Mouse (Mus musculus) MEL (cell line): Measurements from ENCODE around the gene Ctcf. TPM values are rescaled to one million over a fixed set of nuclear protein-coding genes. Genes with fewer than 3 reads are reported as not detected.
A peak's percentile ranks its signal among the peaks of the same experiment; 100 is the strongest.

Source experiments
- DNase-seq: peaks from one replicate; pipeline ENCODE4 v3.0.0; 2011; ENCODE audit warnings: low read depth, low spot score
- H3K27ac ChIP-seq: 2 replicates; pipeline ENCODE4 v1.5.1; 2012; ENCODE audit warnings: low read depth, mild to moderate bottlenecking, control low read depth, low read length, moderate library complexity; ENCODE audit not compliant: control insufficient read depth
- H3K27me3 ChIP-seq, 2 experiments: fragments of 150-350 bp in 1 of 2; sonication (generic) in 1 of 2; 2 replicates each; pipeline ENCODE4 v1.6.1; 2012; ENCODE audit warnings: low read length in 2 of 2, mild to moderate bottlenecking in 2 of 2, improper control_type of control experiment in 1 of 2, moderate library complexity in 1 of 2; ENCODE audit not compliant: insufficient read depth in 2 of 2, control insufficient read depth in 1 of 2
- H3K36me3 ChIP-seq, 2 experiments: 2 replicates each; pipeline ENCODE4 v1.6.1; 2012 to 2014; ENCODE audit warnings: low read length in 2 of 2, improper control_type of control experiment in 1 of 2, inconsistent platforms in 1 of 2, mild to moderate bottlenecking in 1 of 2; ENCODE audit not compliant: insufficient read depth in 2 of 2, control insufficient read depth in 1 of 2
- H3K4me1 ChIP-seq, 2 experiments: fragments of 150-350 bp in 1 of 2; sonication (generic) in 1 of 2; 2 replicates each; pipeline ENCODE4 v1.6.1; 2012; ENCODE audit warnings: low read length in 2 of 2, improper control_type of control experiment in 1 of 2, mild to moderate bottlenecking in 1 of 2; ENCODE audit not compliant: insufficient read depth in 2 of 2, control insufficient read depth in 1 of 2
- H3K4me3 ChIP-seq, 2 experiments: fragments of 150-350 bp in 1 of 2; sonication (generic) in 1 of 2; 2 replicates each; pipeline ENCODE4 v1.5.1; 2012; ENCODE audit warnings: low read depth in 2 of 2, low read length in 2 of 2, mild to moderate bottlenecking in 2 of 2, moderate library complexity in 2 of 2, control low read depth in 1 of 2, improper control_type of control experiment in 1 of 2; ENCODE audit not compliant: control insufficient read depth in 1 of 2, insufficient read depth in 1 of 2
- H3K79me2 ChIP-seq: 2 replicates; pipeline ENCODE4 v1.6.1; 2012; ENCODE audit warnings: mild to moderate bottlenecking, low read length, moderate library complexity; ENCODE audit not compliant: control insufficient read depth, poor library complexity, insufficient read depth
- H3K9ac ChIP-seq: 2 replicates; pipeline ENCODE4 v1.6.1; 2012; ENCODE audit warnings: low read depth, mild to moderate bottlenecking, control low read depth, low read length, moderate library complexity; ENCODE audit not compliant: control insufficient read depth, poor library complexity, severe bottlenecking
- H3K9me3 ChIP-seq: fragments of 150-350 bp; sonication (generic); replicated peaks from 2 replicates; pipeline ENCODE4 v1.6.1; 2012; ENCODE audit warnings: mild to moderate bottlenecking, low read length, improper control_type of control experiment, moderate library complexity; ENCODE audit not compliant: insufficient read depth
- CHD1 ChIP-seq: IDR thresholded peaks from 2 replicates; pipeline ENCODE4 v1.6.1; 2012; ENCODE audit warnings: low read depth, mild to moderate bottlenecking, inconsistent platforms, low read length, improper control_type of control experiment
- CHD2 ChIP-seq: IDR thresholded peaks from 2 replicates; pipeline ENCODE4 v1.6.1; 2011; ENCODE audit warnings: low read length, improper control_type of control experiment
- CTCF ChIP-seq, 3 experiments: IDR thresholded peaks in 2 of 3; conservative IDR thresholded peaks in 1 of 3; 2 replicates each; pipeline ENCODE4 v1.5.1; 2011 to 2012; ENCODE audit warnings: low read length in 3 of 3, low read depth in 2 of 3, mild to moderate bottlenecking in 2 of 3, improper control_type of control experiment in 1 of 3, inconsistent platforms in 1 of 3, mixed read lengths in 1 of 3, moderate library complexity in 1 of 3; ENCODE audit not compliant: control insufficient read depth in 1 of 3, insufficient read depth in 1 of 3, poor library complexity in 1 of 3, severe bottlenecking in 1 of 3
- E2F4 ChIP-seq: IDR thresholded peaks from 2 replicates; pipeline ENCODE4 v1.6.1; 2011; ENCODE audit warnings: low read depth, low read length, improper control_type of control experiment, borderline replicate concordance
- ELF1 ChIP-seq: IDR thresholded peaks from 2 replicates; pipeline ENCODE4 v1.6.1; 2014; ENCODE audit warnings: low read depth, mild to moderate bottlenecking, inconsistent platforms, low read length, improper control_type of control experiment, moderate library complexity
- EP300 ChIP-seq, 2 experiments: IDR thresholded peaks; 2 replicates each; pipeline ENCODE4 v1.6.1; 2011; ENCODE audit warnings: improper control_type of control experiment in 2 of 2, low read length in 2 of 2, low read depth in 1 of 2, mild to moderate bottlenecking in 1 of 2
- GABPA ChIP-seq: IDR thresholded peaks from 2 replicates; pipeline ENCODE4 v1.6.1; 2012; ENCODE audit warnings: low read depth, mild to moderate bottlenecking, inconsistent platforms, low read length, improper control_type of control experiment, moderate library complexity
- GATA1 ChIP-seq: IDR thresholded peaks from 2 replicates; pipeline ENCODE4 v1.6.1; 2011; ENCODE audit warnings: low read depth, low read length, improper control_type of control experiment
- KAT2A ChIP-seq: conservative IDR thresholded peaks from 2 replicates; pipeline ENCODE4 v1.6.1; 2012; ENCODE audit warnings: low read depth, low read length, improper control_type of control experiment, inconsistent platforms
- MAX ChIP-seq: IDR thresholded peaks from 2 replicates; pipeline ENCODE4 v1.6.1; 2011; ENCODE audit warnings: low read length, improper control_type of control experiment
- MEF2A ChIP-seq: IDR thresholded peaks from 2 replicates; pipeline ENCODE4 v1.6.1; 2014; ENCODE audit warnings: low read depth, mild to moderate bottlenecking, inconsistent platforms, low read length, improper control_type of control experiment; ENCODE audit not compliant: poor library complexity, insufficient replicate concordance, severe bottlenecking; ENCODE audit errors: extremely low read depth
- MYB ChIP-seq: IDR thresholded peaks from 2 replicates; pipeline ENCODE4 v1.6.1; 2011; ENCODE audit warnings: mild to moderate bottlenecking, low read depth, low read length, improper control_type of control experiment
- MYC ChIP-seq: IDR thresholded peaks from 2 replicates; pipeline ENCODE4 v1.6.1; 2011; ENCODE audit warnings: low read depth, mild to moderate bottlenecking, low read length, improper control_type of control experiment, moderate library complexity
- POLR2A ChIP-seq, 2 experiments: IDR thresholded peaks; 2 replicates each; pipeline ENCODE4 v1.6.1; 2011 to 2012; ENCODE audit warnings: low read length in 2 of 2, mild to moderate bottlenecking in 2 of 2, control low read depth in 1 of 2, improper control_type of control experiment in 1 of 2, low read depth in 1 of 2, moderate library complexity in 1 of 2; ENCODE audit not compliant: control insufficient read depth in 1 of 2, insufficient read depth in 1 of 2, poor library complexity in 1 of 2
- POLR2AphosphoS2 ChIP-seq: IDR thresholded peaks from 2 replicates; pipeline ENCODE4 v1.6.1; 2011; ENCODE audit warnings: low read length, improper control_type of control experiment
- POLR2AphosphoS5 ChIP-seq: IDR thresholded peaks from 2 replicates; pipeline ENCODE4 v1.6.1; 2012; ENCODE audit warnings: low read depth, borderline replicate concordance, mild to moderate bottlenecking, inconsistent platforms, low read length, moderate library complexity, mixed read lengths
- RAD21 ChIP-seq: IDR thresholded peaks from 2 replicates; pipeline ENCODE4 v1.6.1; 2011; ENCODE audit warnings: mild to moderate bottlenecking, low read depth, low read length, improper control_type of control experiment
- RCOR1 ChIP-seq: IDR thresholded peaks from 2 replicates; pipeline ENCODE4 v1.6.1; 2012; ENCODE audit warnings: low read depth, mild to moderate bottlenecking, inconsistent platforms, low read length, improper control_type of control experiment
- SIN3A ChIP-seq: IDR thresholded peaks from 2 replicates; pipeline ENCODE4 v1.6.1; 2012; ENCODE audit warnings: low read length, improper control_type of control experiment, inconsistent platforms
- SMC3 ChIP-seq: IDR thresholded peaks from 2 replicates; pipeline ENCODE4 v1.6.1; 2011; ENCODE audit warnings: low read depth, low read length, improper control_type of control experiment
- TAL1 ChIP-seq: IDR thresholded peaks from 2 replicates; pipeline ENCODE4 v1.6.1; 2012; ENCODE audit warnings: mild to moderate bottlenecking, inconsistent platforms, low read length, moderate library complexity, mixed read lengths
- TBP ChIP-seq: IDR thresholded peaks from 2 replicates; pipeline ENCODE4 v1.8.0; 2011; ENCODE audit warnings: low read depth, low read length, improper control_type of control experiment
- TCF12 ChIP-seq: IDR thresholded peaks from 2 replicates; pipeline ENCODE4 v1.6.1; 2014; ENCODE audit warnings: low read depth, mild to moderate bottlenecking, inconsistent platforms, low read length, improper control_type of control experiment, moderate library complexity
- UBTF ChIP-seq: IDR thresholded peaks from 2 replicates; pipeline ENCODE4 v1.6.1; 2012; ENCODE audit warnings: low read depth, mild to moderate bottlenecking, inconsistent platforms, low read length, improper control_type of control experiment, moderate library complexity, borderline replicate concordance; ENCODE audit not compliant: insufficient read depth
- USF1 ChIP-seq: IDR thresholded peaks from 2 replicates; pipeline ENCODE4 v1.6.1; 2014; ENCODE audit warnings: low read depth, mild to moderate bottlenecking, inconsistent platforms, low read length, improper control_type of control experiment, moderate library complexity
- USF2 ChIP-seq, 2 experiments: IDR thresholded peaks; 2 replicates each; pipeline ENCODE4 v1.6.1; 2011 to 2012; ENCODE audit warnings: improper control_type of control experiment in 2 of 2, low read length in 2 of 2, borderline replicate concordance in 1 of 2, inconsistent platforms in 1 of 2, low read depth in 1 of 2, mild to moderate bottlenecking in 1 of 2; ENCODE audit not compliant: insufficient read depth in 1 of 2
- ZC3H11A ChIP-seq: IDR thresholded peaks from 2 replicates; pipeline ENCODE4 v1.6.1; 2012; ENCODE audit warnings: low read depth, mild to moderate bottlenecking, inconsistent platforms, low read length, improper control_type of control experiment
- ZNF384 ChIP-seq: IDR thresholded peaks from 2 replicates; pipeline ENCODE4 v1.6.1; 2012; ENCODE audit warnings: low read depth, mild to moderate bottlenecking, inconsistent platforms, low read length, improper control_type of control experiment
- polyA plus RNA-seq, 2 experiments: library from polyadenylated mRNA; stranded (reverse) in 1 of 2; unstranded in 1 of 2; fragments of >175 nt in 1 of 2; fragments of >200 nt in 1 of 2; gene quantifications; 2 replicates each; pipeline versions ENCODE4 v1.2.1 to v1.2.4; 2012; ENCODE audit warnings: low replicate concordance in 2 of 2, low read depth in 1 of 2; ENCODE audit not compliant: insufficient read length in 2 of 2, insufficient read depth in 1 of 2, missing spikeins in 1 of 2
- total RNA-seq: library from RNA; depleted of rRNA; stranded (reverse); fragments of 300-350 nt; gene quantifications from 2 replicates; pipeline ENCODE4 v1.2.3, GENCODE M21; 2012

The Ctcf gene
- total and polyA plus RNA-seq, 3 experiments = 40.7 to 670 (median 87.1) TPM

- DNase-seq = peak; percentile 90
Observed at GRCm38 (mm10) chr8:105622421-105622920, 13.9 kb upstream of the Ctcf start.

GRCm38 (mm10) chr8:105623118-105623517 is 13.2 kb upstream of the Ctcf start:
- no peak for DNase-seq
- Histone ChIP-seq H3K9ac (no peak overlapping the region), H3K79me2 (no peaks in the 10 kb centered on the region), H3K27ac (no peak overlapping the region), H3K4me3 (no peak overlapping the region), H3K4me1 (no peaks in the 10 kb centered on the region), H3K36me3 (peaks cover 0 to 9% of the 10 kb centered on the region in 2 experiments; a peak in 2 of 4 replicates), H3K27me3 (no peaks in the 10 kb centered on the region)
- no peak for TF ChIP-seq SIN3A
- TF ChIP-seq RAD21 = no peak
- TF ChIP-seq KAT2A = no peak
- TF ChIP-seq SMC3 = no peak
- TF ChIP-seq MEF2A = no peak
- TF ChIP-seq MAX = no peak
- TF ChIP-seq RCOR1 = no peak
- no peak for TF ChIP-seq GABPA
- TF ChIP-seq UBTF = no peak
- no peak for TF ChIP-seq EP300 (IDR thresholded peaks at IDR 0.05; ENCODE audit: low read depth in 1 of 2, low read length in 2 of 2)
- TF ChIP-seq ZNF384 = no peak
- no peak for TF ChIP-seq ELF1
- no peak for TF ChIP-seq TAL1
- no peak for TF ChIP-seq CHD2
- no peak for TF ChIP-seq POLR2AphosphoS5
- TF ChIP-seq MYB = no peak
- TF ChIP-seq MYC = no peak
- TF ChIP-seq, all 39 proteins: peak for 0
- no peaks in the 10 kb centered on the region for H3K9me3 ChIP-seq

More at GRCm38 (mm10) chr8:105622421-105622920, 13.9 kb upstream of the Ctcf start:
- Histone ChIP-seq H3K9ac (no peak overlapping the region), H3K4me3 (no peak overlapping the region), H3K4me1 (no peaks in the 10 kb centered on the region), H3K36me3 (peaks cover 0 to 10% of the 10 kb centered on the region in 2 experiments; a peak in 2 of 4 replicates), H3K27me3 (no peaks in the 10 kb centered on the region), H3K79me2 (no peaks in the 10 kb centered on the region), H3K9me3 (no peaks in the 10 kb centered on the region), H3K27ac (no peak overlapping the region)
- peak; percentile 21; the same call in 1 of the 2 replicates for TF ChIP-seq ZC3H11A
- TF ChIP-seq SMC3 = peak; percentile 70
- no peak for TF ChIP-seq CHD2
- TF ChIP-seq GATA1 = 0 out of 2 replicates have a peak, but pooled peaks have one; percentile 17
- TF ChIP-seq USF1 = no peak
- TF ChIP-seq ELF1 = 0 out of 2 replicates have a peak, but pooled peaks have one; percentile 2
- TF ChIP-seq CHD1 = no peak
- TF ChIP-seq TCF12 = no peak
- TF ChIP-seq ZNF384 = no peak
- TF ChIP-seq POLR2AphosphoS2 = peak; percentile 68
- peak; percentile 92 to 98 (median 98) for TF ChIP-seq CTCF (IDR thresholded peaks at IDR 0.05 in 2 of 3, conservative IDR thresholded peaks at IDR 0.05 in 1 of 3; ENCODE audit: control insufficient read depth in 1 of 3, insufficient read depth in 1 of 3, low read depth in 2 of 3, low read length in 3 of 3, poor library complexity in 1 of 3, severe bottlenecking in 1 of 3)
- peak in 1 of 2 experiments; percentile 29; a peak in 1 of 4 replicates for TF ChIP-seq POLR2A (IDR thresholded peaks at IDR 0.05; ENCODE audit: control insufficient read depth in 1 of 2, insufficient read depth in 1 of 2, low read depth in 1 of 2, low read length in 2 of 2, poor library complexity in 1 of 2)
- TF ChIP-seq MYB = no peak
- peak; percentile 25; the same call in 1 of the 2 replicates for TF ChIP-seq SIN3A
- TF ChIP-seq USF2 (IDR thresholded peaks at IDR 0.05; ENCODE audit: borderline replicate concordance in 1 of 2, insufficient read depth in 1 of 2, low read depth in 1 of 2, low read length in 2 of 2) = no peak
- no peak for TF ChIP-seq TBP
- TF ChIP-seq TAL1 = peak; percentile 57
- TF ChIP-seq RAD21 = peak; percentile 69
- no peak for TF ChIP-seq RCOR1
- no peak for TF ChIP-seq MAX
- TF ChIP-seq MEF2A = no peak
- no peak for TF ChIP-seq E2F4
